Mouse (Mus musculus) midbrain, postnatal 0 days (tissue): ENCODE data around the gene Uspl1. TPM values are rescaled to one million over a fixed set of nuclear protein-coding genes. Genes with fewer than 3 reads are reported as not detected.
"Not testable (repeated sequence)": the region's sequence is repeated elsewhere in the genome, so short reads cannot be mapped to it uniquely, and the experiment has no call there.

ENCODE experiments used
- ATAC-seq: fragments of 200-750 bp; cut with Nextera tagmentation; 2 replicates; pipeline ENCODE4 v1.8.0; 2017; ENCODE audit warnings: moderate number of reproducible peaks, mild to moderate bottlenecking, moderate TSS enrichment, moderate library complexity; ENCODE audit not compliant: low FRiP score
- DNase-seq: peaks from one replicate; pipeline ENCODE4 v3.0.0-alpha.2; 2015; ENCODE audit warnings: low spot score
- H3K27ac ChIP-seq: fragments of 300-500 bp; sonication (generic); 2 replicates; pipeline ENCODE4 v1.5.1; 2014; ENCODE audit warnings: low read depth, mild to moderate bottlenecking, low read length, mixed read lengths
- H3K27me3 ChIP-seq: fragments of 300-500 bp; sonication (generic); 2 replicates; pipeline ENCODE4 v1.6.1; 2014; ENCODE audit warnings: low read length, control low read depth, mixed read lengths; ENCODE audit not compliant: insufficient read depth
- H3K36me3 ChIP-seq: fragments of 300-500 bp; sonication (generic); 2 replicates; pipeline ENCODE4 v1.6.1; 2014; ENCODE audit warnings: low read length, control low read depth, mixed read lengths; ENCODE audit not compliant: insufficient read depth
- H3K4me1 ChIP-seq: fragments of 300-500 bp; sonication (generic); 2 replicates; pipeline ENCODE4 v1.6.1; 2014; ENCODE audit warnings: mild to moderate bottlenecking, control low read depth, antibody characterized with exemption, low read length, mixed read lengths; ENCODE audit not compliant: insufficient read depth
- H3K4me2 ChIP-seq: fragments of 300-500 bp; sonication (generic); 2 replicates; pipeline ENCODE4 v1.6.1; 2014; ENCODE audit warnings: low read depth, mild to moderate bottlenecking, low read length, mixed read lengths; ENCODE audit not compliant: poor library complexity, severe bottlenecking
- H3K4me3 ChIP-seq: fragments of 300-500 bp; sonication (generic); 2 replicates; pipeline ENCODE4 v1.5.1; 2014; ENCODE audit warnings: low read depth, mild to moderate bottlenecking, low read length, moderate library complexity
- H3K9ac ChIP-seq: fragments of 300-500 bp; sonication (generic); replicated peaks from 2 replicates; pipeline ENCODE4 v1.6.1; 2014; ENCODE audit warnings: mild to moderate bottlenecking, low read length, moderate library complexity, mixed read lengths; ENCODE audit not compliant: poor library complexity, severe bottlenecking
- H3K9me3 ChIP-seq: fragments of 300-500 bp; sonication (generic); 2 replicates; pipeline ENCODE4 v1.6.1; 2016; ENCODE audit warnings: low read length, control low read depth
- CTCF ChIP-seq: IDR thresholded peaks from 2 replicates; pipeline ENCODE4 v1.5.1; 2016; ENCODE audit warnings: antibody characterized with exemption, mild to moderate bottlenecking
- WGBS: fragments of 180-500 bp; shearing (Covaris S2); extraction: QIAGEN DNeasy Blood & Tissue Kit; methylation state at CpG from one replicate; pipeline ENCODE4 v1.1.7; 2014; 5-methylcytosine and 5-hydroxymethylcytosine counted together
- polyA plus RNA-seq: library from polyadenylated mRNA; unstranded; fragments of >200 nt; fragmentation: Nextera tagmentation; extraction: Ambion mirVana; gene quantifications from 2 replicates; pipeline ENCODE4 v1.2.1, GENCODE M21; 2015
- total RNA-seq: library from RNA; depleted of rRNA; stranded (reverse); fragments of >200 nt; gene quantifications from 2 replicates; pipeline ENCODE4 v1.2.3, GENCODE M21; 2014; rRNA removed

The Uspl1 gene
- total RNA-seq = 48.1 and 50.9 TPM in 2 replicates
- 43.0 and 47.0 TPM in 2 replicates for polyA plus RNA-seq

- DNase-seq = peak; percentile 99
- peak within 1 kb of the TSS; percentile 94 for H3K27ac ChIP-seq
- peak within 1 kb of the TSS; percentile 62 for H3K4me2 ChIP-seq
- H3K27me3 ChIP-seq = no peaks in the 10 kb centered on the region
- peak within 1 kb of the TSS; percentile 74 for H3K9ac ChIP-seq
- H3K36me3 ChIP-seq = peaks cover 4% of the 10 kb centered on the region
- peak; percentile 98 for ATAC-seq
- WGBS = under 1% methylated on average over 57 of the region's 59 CpGs
- peak within 1 kb of the TSS; percentile 48 for H3K4me3 ChIP-seq
- H3K4me1 ChIP-seq = peaks cover 8% of the 10 kb centered on the region
- H3K9me3 ChIP-seq = no peaks in the 10 kb centered on the region
- TF ChIP-seq CTCF = no peak; the same call in 1 of the 2 replicates
Observed at GRCm38 (mm10) chr5:149184104-149184843, at the start of gene Uspl1, which contains the start of gene Hmgb1. Gene Uspl1 (plus strand): TSS chr5:149184350. Gene Hmgb1 (minus strand): TSS chr5:149184489.

GRCm38 (mm10) chr5:149134751-149135454, 49.2 kb upstream of the Uspl1 start:
- no peak for DNase-seq
- no peak overlapping the region for H3K4me3 ChIP-seq
- no peak for ATAC-seq
- no peaks in the 10 kb centered on the region for H3K4me1 ChIP-seq
- H3K4me2 ChIP-seq = no peak overlapping the region
- H3K36me3 ChIP-seq = no peaks in the 10 kb centered on the region
- WGBS = 67% methylated on average over 10 of the region's 10 CpGs
- TF ChIP-seq CTCF = no peak
- H3K9me3 ChIP-seq = no peaks in the 10 kb centered on the region
- H3K27me3 ChIP-seq = no peaks in the 10 kb centered on the region
- no peak overlapping the region for H3K27ac ChIP-seq
- no peak overlapping the region for H3K9ac ChIP-seq

- Histone ChIP-seq H3K27me3 (no peaks in the 10 kb centered on the region), H3K36me3 (no peaks in the 10 kb centered on the region), H3K9me3 (no peaks in the 10 kb centered on the region), H3K9ac (no peak overlapping the region), H3K4me3 (no peak overlapping the region), H3K4me1 (no peaks in the 10 kb centered on the region), H3K4me2 (no peak overlapping the region), H3K27ac (no peak overlapping the region)
- no peak for TF ChIP-seq CTCF
- 82% methylated on average over 10 of the region's 10 CpGs for WGBS
- ATAC-seq (no peak), DNase-seq (no peak)
Observed at GRCm38 (mm10) chr5:149135455-149136354, 48.4 kb upstream of the Uspl1 start.

- Histone ChIP-seq H3K9me3 (no peaks in the 10 kb centered on the region), H3K27me3 (no peaks in the 10 kb centered on the region), H3K4me1 (no peaks in the 10 kb centered on the region), H3K4me3 (no peak overlapping the region), H3K9ac (no peak overlapping the region), H3K36me3 (no peaks in the 10 kb centered on the region), H3K4me2 (no peak overlapping the region), H3K27ac (no peak overlapping the region)
- DNase-seq (peak; percentile 41), ATAC-seq (no peak)
- TF ChIP-seq CTCF = no peak
- 87% methylated on average over 4 of the region's 4 CpGs for WGBS
Observed at GRCm38 (mm10) chr5:149136933-149137365, 47.2 kb upstream of the Uspl1 start.

GRCm38 (mm10) chr5:149137447-149137846, 46.7 kb upstream of the Uspl1 start:
- TF ChIP-seq CTCF = no peak
- Histone ChIP-seq H3K27me3 (no peaks in the 10 kb centered on the region), H3K4me2 (no peak overlapping the region), H3K27ac (no peak overlapping the region), H3K36me3 (no peaks in the 10 kb centered on the region), H3K4me1 (no peaks in the 10 kb centered on the region), H3K9ac (no peak overlapping the region), H3K9me3 (no peaks in the 10 kb centered on the region), H3K4me3 (no peak overlapping the region)
- WGBS = 55% methylated on average over 3 of the region's 3 CpGs
- DNase-seq (no peak), ATAC-seq (no peak)

GRCm38 (mm10) chr5:149138087-149138486, 46.1 kb upstream of the Uspl1 start:
- WGBS = 87% methylated on average over 6 of the region's 6 CpGs
- H3K9ac ChIP-seq, DNase-seq, H3K9me3 ChIP-seq, H3K27me3 ChIP-seq, H3K36me3 ChIP-seq, H3K27ac ChIP-seq, H3K4me1 ChIP-seq, ATAC-seq, H3K4me2 ChIP-seq, H3K4me3 ChIP-seq: not testable (repeated sequence)
